Mouse (Mus musculus) embryonic stem cell, embryonic (primary cell): ENCODE measurements at regions not wholly inside any gene's neighbourhood (a gene's known extent, or its start where the extent isn't known, plus 50 kb on each side); places are given as distances from the start of the nearest gene placed in this dataset.

Source experiments
- CTCF ChIA-PET, 4 experiments: fragments of 300-600 bp in 2 of 4; fragments of 350-600 bp in 2 of 4; sonication (Branson Sonifier 250); formaldehyde crosslinking; loops; one replicate each; lab custom pipeline; 2022; ENCODE audit warnings: inconsistent platforms in 2 of 4; lab: Charles Lee
- POLR2A ChIA-PET, 4 experiments: fragments of 300-600 bp in 2 of 4; fragments of 350-600 bp in 2 of 4; sonication (Branson Sonifier 250); formaldehyde crosslinking; loops; one replicate each; lab custom pipeline; 2022; ENCODE audit warnings: antibody characterized with exemption in 4 of 4, inconsistent platforms in 1 of 4; lab: Charles Lee

DNA sequence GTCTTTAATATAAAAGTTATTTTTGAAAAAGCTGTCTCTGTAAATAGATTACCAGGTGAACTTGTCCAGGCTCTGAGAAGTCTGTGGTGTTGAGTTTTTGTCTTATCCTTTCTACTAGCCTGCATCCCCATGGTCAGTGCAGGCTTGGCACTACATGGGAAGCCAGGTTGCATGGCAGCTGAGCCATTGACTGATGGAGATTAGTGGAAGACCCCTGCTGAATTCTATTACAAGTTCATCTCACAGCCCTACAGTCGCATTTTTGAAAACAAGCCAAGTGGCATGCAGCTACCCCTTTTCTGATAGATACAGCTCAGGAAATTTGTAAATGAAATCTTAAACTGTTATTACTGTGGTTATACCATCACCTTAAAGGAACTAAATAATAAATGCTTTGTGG is 101.2 kb upstream of the Fam184a start:
- CTCF ChIA-PET: no interaction called here
- POLR2A ChIA-PET: no interaction called here

GRCm38 (mm10) chr10:53850568-53850967 is 99.6 kb upstream of the Fam184a start:
- POLR2A ChIA-PET: no interaction called here
- CTCF ChIA-PET: interaction anchor here in 1 of 4 experiments (0.5 kb wide), 1 partner anchor 304 kb away, joined by 3 read pairs; no protein-coding TSS in a partner anchor

DNA sequence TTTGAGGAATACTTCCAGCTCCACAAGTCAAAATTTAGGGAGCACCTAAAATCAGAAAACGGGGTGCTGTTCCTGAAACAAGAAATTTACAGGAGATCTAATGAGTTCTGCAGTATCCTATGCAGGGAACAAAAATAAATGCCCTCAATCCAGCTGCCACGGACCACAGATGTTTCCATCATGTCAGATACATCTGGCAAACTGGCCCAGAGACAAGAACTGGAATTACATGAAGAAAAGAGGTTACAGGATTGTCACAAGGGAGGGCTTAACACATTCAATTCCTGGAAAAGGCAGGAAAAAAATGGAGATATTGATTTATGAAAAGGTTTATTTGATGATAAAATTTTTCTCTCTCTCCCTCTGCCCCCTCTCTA is 62.3 kb upstream of the Fam184a start:
- ChIA-PET CTCF (no interaction called here), POLR2A (no interaction called here)

DNA sequence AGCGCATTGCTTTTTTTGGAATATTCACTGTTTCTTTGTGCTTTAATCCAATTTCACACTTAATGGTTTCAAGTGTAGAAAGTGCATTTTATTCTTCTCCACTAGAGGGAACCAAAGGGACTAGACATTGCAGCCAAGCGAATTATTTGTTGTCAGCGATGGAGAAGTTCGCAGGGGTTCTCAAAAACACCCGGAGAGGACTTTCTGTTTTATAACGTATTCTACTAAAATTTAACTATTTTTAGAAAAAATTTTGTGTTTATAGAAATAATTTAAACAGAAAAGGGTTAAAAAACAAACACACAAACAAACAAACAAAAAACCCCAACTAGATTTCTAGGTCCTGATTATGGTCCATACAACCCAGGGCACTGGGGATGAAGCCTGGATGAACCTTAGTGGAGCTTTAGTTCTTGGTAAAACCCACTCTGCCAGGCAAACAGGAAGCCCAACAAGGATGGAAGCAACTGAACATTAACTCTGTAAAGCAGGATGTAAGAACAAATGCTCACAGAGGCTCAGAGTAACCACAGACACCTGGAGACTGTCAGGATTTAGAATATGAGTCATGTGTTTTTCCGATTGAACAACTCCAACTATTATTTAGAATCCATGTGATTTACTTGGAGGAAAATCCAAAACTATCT is 61.8 kb upstream of the Fam184a start:
- POLR2A ChIA-PET: no interaction called here
- CTCF ChIA-PET: no interaction called here

- ChIA-PET POLR2A (no interaction called here), CTCF (no interaction called here)
Observed at GRCm38 (mm10) chr10:53811904-53812596, 61.1 kb upstream of the Fam184a start.

DNA sequence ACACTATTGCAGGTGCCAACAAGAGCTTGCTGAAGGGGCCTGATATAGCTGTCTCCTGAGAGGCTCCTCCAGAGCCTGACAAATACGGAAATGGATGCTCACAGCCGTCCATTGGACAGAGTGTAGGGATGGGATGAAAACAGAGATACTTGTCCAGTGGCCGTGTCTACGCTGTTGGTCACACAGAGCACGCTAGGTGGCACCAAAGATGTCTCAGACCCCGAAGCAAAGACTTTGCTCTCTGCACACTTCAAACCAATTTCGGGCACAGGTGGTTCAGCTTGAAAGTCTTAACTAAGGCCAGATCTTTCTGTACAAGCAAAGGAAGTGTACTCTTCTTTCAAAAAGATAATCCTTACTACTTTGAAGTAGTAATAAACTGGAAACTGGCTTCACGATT is 55.8 kb upstream of the Fam184a start:
- POLR2A ChIA-PET: no interaction called here

DNA sequence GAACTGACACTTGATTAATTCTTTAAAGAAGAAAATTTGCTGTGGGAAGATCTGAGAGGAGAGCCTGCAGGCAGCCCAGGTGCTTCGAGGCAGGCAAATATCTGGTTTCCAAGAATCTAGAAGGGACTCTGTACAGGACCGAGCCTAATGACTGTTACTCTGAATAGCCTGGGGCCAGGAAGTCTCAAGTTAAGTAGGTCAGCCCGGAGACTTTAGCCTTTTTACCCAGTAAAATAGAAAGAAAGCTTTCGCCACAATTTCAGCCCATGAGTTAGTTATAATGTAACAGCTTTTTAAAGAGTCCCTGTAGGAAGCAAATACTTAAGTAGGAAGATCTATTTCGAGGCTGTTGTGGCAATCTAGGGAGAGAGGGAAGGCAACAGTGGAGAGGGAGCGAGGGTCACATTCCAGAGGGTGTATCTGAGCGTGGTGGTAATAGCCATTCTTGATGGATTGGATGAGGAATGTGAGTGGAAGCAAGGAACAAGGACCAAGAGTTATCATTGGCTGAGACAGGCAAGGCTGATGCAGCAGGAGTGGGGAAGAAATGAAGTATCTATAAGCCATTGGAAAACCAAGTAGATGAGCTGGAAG is 50.2 kb upstream of the Fam184a start:
- CTCF ChIA-PET: no interaction called here
- POLR2A ChIA-PET: no interaction called here

More for the DNA sequence above, 55.8 kb upstream of the Fam184a start:
- CTCF ChIA-PET: no interaction called here
